Mouse (Mus musculus) embryonic fibroblast, embryonic 13.5 days (primary cell): ENCODE measurements around the gene Tnf.

Experiments
- CTCF ChIP-seq: IDR thresholded peaks from 2 replicates; pipeline ENCODE4 v1.5.1; 2011; ENCODE audit warnings: mild to moderate bottlenecking, control low read depth, low read length, moderate library complexity, borderline replicate concordance; ENCODE audit not compliant: insufficient read depth
- POLR2A ChIP-seq: IDR thresholded peaks from 2 replicates; pipeline ENCODE4 v1.6.1; 2011; ENCODE audit warnings: low read depth, mild to moderate bottlenecking, control low read depth, low read length, moderate library complexity

DNA sequence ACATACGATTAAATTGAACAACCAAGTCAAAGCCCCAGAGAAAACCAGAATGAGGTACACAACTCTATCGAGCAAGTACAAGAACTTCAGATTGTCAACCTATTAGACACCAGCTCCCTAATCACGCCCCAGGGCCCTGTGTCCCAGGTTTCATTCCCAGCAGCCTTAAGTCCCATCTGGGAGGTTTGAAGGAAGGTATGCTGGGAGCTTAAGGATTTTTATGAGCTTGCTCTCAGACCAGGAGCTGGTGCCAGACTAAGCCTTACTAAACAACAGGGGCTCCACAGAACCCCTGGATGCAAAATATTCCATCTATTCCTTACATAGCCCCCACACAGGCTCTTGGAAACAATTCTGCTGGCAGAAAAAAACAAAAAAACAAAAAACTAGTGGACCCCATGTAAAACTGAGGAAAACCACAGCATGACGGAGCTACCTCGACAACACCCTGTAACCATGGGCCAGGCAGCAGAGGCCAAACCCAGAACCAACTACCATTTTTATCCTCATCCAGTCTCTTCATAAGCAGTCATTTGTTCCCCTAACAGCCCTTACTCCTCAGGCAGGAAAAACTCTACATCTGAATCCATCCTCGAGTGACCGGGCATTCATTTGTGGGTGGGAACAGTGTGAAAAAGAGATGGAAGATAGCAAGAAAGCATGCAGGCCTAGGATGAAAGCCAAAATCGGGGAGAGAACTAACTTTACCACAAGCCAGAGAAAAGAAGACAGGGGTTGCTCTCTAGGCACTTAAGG lies 38.3 kb downstream of the Tnf start:
- TF ChIP-seq CTCF = no peak
- no peak for TF ChIP-seq POLR2A
